Mouse (Mus musculus) CH12.LX (cell line): ENCODE measurements around the gene Col6a6. TPM values are rescaled to one million over a fixed set of nuclear protein-coding genes. Genes with fewer than 3 reads are reported as not detected.

Source experiments
- DNase-seq: peaks from one replicate; pipeline ENCODE4 v3.0.0-alpha.2; 2013; ENCODE audit errors: extremely low read depth
- H3K27ac ChIP-seq: 2 replicates; pipeline ENCODE4 v1.5.1; 2012; ENCODE audit warnings: low read depth, mild to moderate bottlenecking, control low read depth, moderate library complexity; ENCODE audit not compliant: insufficient read depth
- H3K27me3 ChIP-seq: replicated peaks from 2 replicates; pipeline ENCODE3; 2012; ENCODE audit warnings: inconsistent platforms
- H3K36me3 ChIP-seq, 2 experiments: replicated peaks in 1 of 2; 2 replicates each; pipeline versions ENCODE3 to v1.6.1; 2012; ENCODE audit warnings: inconsistent platforms in 1 of 2, low read length in 1 of 2, mild to moderate bottlenecking in 1 of 2, mixed read lengths in 1 of 2, moderate library complexity in 1 of 2; ENCODE audit not compliant: control insufficient read depth in 1 of 2, insufficient read depth in 1 of 2
- H3K4me1 ChIP-seq, 2 experiments: 2 replicates each; pipeline ENCODE4 v1.6.1; 2012; ENCODE audit warnings: inconsistent platforms in 1 of 2, moderate library complexity in 1 of 2; ENCODE audit not compliant: insufficient read depth in 2 of 2, control insufficient read depth in 1 of 2
- H3K4me2 ChIP-seq: 2 replicates; pipeline ENCODE4 v1.6.1; 2012; ENCODE audit warnings: low read depth, mild to moderate bottlenecking, control low read depth; ENCODE audit not compliant: poor library complexity, insufficient read depth, severe bottlenecking
- H3K4me3 ChIP-seq, 3 experiments: fragments of 150-350 bp in 1 of 3; sonication (generic) in 1 of 3; replicated peaks in 1 of 3; 2 replicates each; pipeline versions ENCODE3 to v1.5.1; 2011 to 2012; ENCODE audit warnings: low read depth in 2 of 3, low read length in 2 of 3, mild to moderate bottlenecking in 2 of 3, moderate library complexity in 2 of 3, control low read depth in 1 of 3, improper control_type of control experiment in 1 of 3, inconsistent platforms in 1 of 3, mixed read lengths in 1 of 3; ENCODE audit not compliant: poor library complexity in 1 of 3
- H3K79me2 ChIP-seq: replicated peaks from 2 replicates; pipeline ENCODE4 v1.6.1; 2012; ENCODE audit warnings: mild to moderate bottlenecking, moderate library complexity; ENCODE audit not compliant: control insufficient read depth, poor library complexity, insufficient read depth, severe bottlenecking; ENCODE audit errors: extremely low read depth
- H3K9ac ChIP-seq: 2 replicates; pipeline ENCODE4 v1.6.1; 2012; ENCODE audit warnings: low read depth, mild to moderate bottlenecking, control low read depth, moderate library complexity; ENCODE audit not compliant: insufficient read depth
- H3K9me3 ChIP-seq: replicated peaks from 2 replicates; pipeline ENCODE3; 2012; ENCODE audit warnings: low read length, inconsistent platforms, mixed read lengths
- BHLHE40 ChIP-seq: IDR thresholded peaks from 2 replicates; pipeline ENCODE4 v1.6.1; 2011; ENCODE audit warnings: mild to moderate bottlenecking, low read depth, low read length, improper control_type of control experiment
- CHD1 ChIP-seq: IDR thresholded peaks from 2 replicates; pipeline ENCODE4 v1.6.1; 2012; ENCODE audit warnings: low read depth, low read length, improper control_type of control experiment, inconsistent platforms
- CHD2 ChIP-seq: IDR thresholded peaks from 2 replicates; pipeline ENCODE4 v1.6.1; 2011; ENCODE audit warnings: low read length, improper control_type of control experiment
- CTCF ChIP-seq, 2 experiments: IDR thresholded peaks in 1 of 2; conservative IDR thresholded peaks in 1 of 2; 2 replicates each; pipeline ENCODE4 v1.5.1; 2011 to 2012; ENCODE audit warnings: low read depth in 2 of 2, low read length in 2 of 2, improper control_type of control experiment in 1 of 2, inconsistent platforms in 1 of 2, mild to moderate bottlenecking in 1 of 2, moderate library complexity in 1 of 2
- E2F4 ChIP-seq: IDR thresholded peaks from 2 replicates; pipeline ENCODE4 v1.6.1; 2011; ENCODE audit warnings: low read depth, low read length, improper control_type of control experiment; ENCODE audit not compliant: insufficient replicate concordance
- EP300 ChIP-seq: IDR thresholded peaks from 2 replicates; pipeline ENCODE4 v1.6.1; 2011; ENCODE audit warnings: low read length, improper control_type of control experiment
- ETS1 ChIP-seq: conservative IDR thresholded peaks from 2 replicates; pipeline ENCODE4 v1.6.1; 2012; ENCODE audit warnings: low read depth, mild to moderate bottlenecking, inconsistent platforms, low read length, improper control_type of control experiment, moderate library complexity
- HCFC1 ChIP-seq: IDR thresholded peaks from 2 replicates; pipeline ENCODE4 v1.6.1; 2012; ENCODE audit warnings: low read depth, mild to moderate bottlenecking, inconsistent platforms, low read length, improper control_type of control experiment
- JUN ChIP-seq: IDR thresholded peaks from 2 replicates; pipeline ENCODE4 v1.6.1; 2011; ENCODE audit warnings: low read depth, mild to moderate bottlenecking, low read length, improper control_type of control experiment, moderate library complexity; ENCODE audit not compliant: insufficient read depth
- JUND ChIP-seq: conservative IDR thresholded peaks from 2 replicates; pipeline ENCODE4 v1.6.1; 2011; ENCODE audit warnings: low read depth, low read length, improper control_type of control experiment
- MXI1 ChIP-seq: IDR thresholded peaks from 2 replicates; pipeline ENCODE4 v1.6.1; 2011; ENCODE audit warnings: mild to moderate bottlenecking, low read depth, low read length, improper control_type of control experiment
- MYC ChIP-seq: IDR thresholded peaks from 2 replicates; pipeline ENCODE4 v1.6.1; 2011; ENCODE audit warnings: low read depth, mild to moderate bottlenecking, improper control_type of control experiment, low read length
- NELFE ChIP-seq: IDR thresholded peaks from 2 replicates; pipeline ENCODE4 v1.6.1; 2011; ENCODE audit warnings: low read depth, low read length, improper control_type of control experiment
- POLR2A ChIP-seq: IDR thresholded peaks from 2 replicates; pipeline ENCODE4 v1.6.1; 2011; ENCODE audit warnings: low read depth, mild to moderate bottlenecking, improper control_type of control experiment, low read length
- POLR2AphosphoS2 ChIP-seq: IDR thresholded peaks from 2 replicates; pipeline ENCODE4 v1.6.1; 2011; ENCODE audit warnings: low read depth, low read length, improper control_type of control experiment
- RAD21 ChIP-seq: IDR thresholded peaks from 2 replicates; pipeline ENCODE4 v1.6.1; 2011; ENCODE audit warnings: low read depth, mild to moderate bottlenecking, low read length, improper control_type of control experiment, moderate library complexity
- RCOR1 ChIP-seq: conservative IDR thresholded peaks from 2 replicates; pipeline ENCODE4 v1.6.1; 2012; ENCODE audit warnings: low read depth, mild to moderate bottlenecking, inconsistent platforms, low read length, improper control_type of control experiment
- SMC3 ChIP-seq: IDR thresholded peaks from 2 replicates; pipeline ENCODE4 v1.6.1; 2011; ENCODE audit warnings: low read depth, low read length, improper control_type of control experiment
- TBP ChIP-seq: conservative IDR thresholded peaks from 2 replicates; pipeline ENCODE4 v1.6.1; 2011; ENCODE audit warnings: low read depth, low read length, improper control_type of control experiment
- TCF12 ChIP-seq: IDR thresholded peaks from 2 replicates; pipeline ENCODE4 v1.6.1; 2014; ENCODE audit warnings: low read depth, mild to moderate bottlenecking, inconsistent platforms, low read length, improper control_type of control experiment
- UBTF ChIP-seq: IDR thresholded peaks from 2 replicates; pipeline ENCODE4 v1.6.1; 2012; ENCODE audit warnings: low read depth, mild to moderate bottlenecking, inconsistent platforms, low read length, improper control_type of control experiment, moderate library complexity
- USF1 ChIP-seq: IDR thresholded peaks from 2 replicates; pipeline ENCODE4 v1.6.1; 2014; ENCODE audit warnings: low read depth, mild to moderate bottlenecking, inconsistent platforms, low read length, improper control_type of control experiment
- USF2 ChIP-seq: conservative IDR thresholded peaks from 2 replicates; pipeline ENCODE4 v1.6.1; 2011; ENCODE audit warnings: low read depth, low read length, improper control_type of control experiment
- ZKSCAN1 ChIP-seq: IDR thresholded peaks from 2 replicates; pipeline ENCODE4 v1.6.1; 2012; ENCODE audit warnings: low read depth, inconsistent platforms, low read length, improper control_type of control experiment, borderline replicate concordance
- dilution Hi-C: fragments of 300-500 bp; cut with MboI; formaldehyde crosslinking; loops from 2 replicates; pipeline ENCODE4 v1.14.3; 2020; ENCODE audit warnings: low sequenced_read_pairs; ENCODE audit not compliant: extremely low pct_unique_long_range_greater_than_20kb, extremely low pct_ligation_motif_present
- in situ Hi-C: fragments of 300-500 bp; cut with MboI; formaldehyde crosslinking; loops from 3 replicates; pipeline ENCODE4 v1.14.3; 2019; ENCODE audit warnings: low sequenced_read_pairs, low pct_ligation_motif_present, low pct_unique_long_range_greater_than_20kb, mixed read lengths
- polyA plus RNA-seq: library from polyadenylated mRNA; unstranded; fragments of >175 nt; gene quantifications from 2 replicates; pipeline ENCODE4 v1.2.1, GENCODE M21; 2012; ENCODE audit warnings: low read depth; ENCODE audit not compliant: insufficient read length
- total RNA-seq, 2 experiments: library from RNA; depleted of rRNA; stranded (reverse); fragments of 300-350 nt in 1 of 2; fragments of >200 nt in 1 of 2; gene quantifications; 2 replicates each; pipeline ENCODE4 v1.2.3; 2012 to 2014

Gene Col6a6
- total and polyA plus RNA-seq, 3 experiments, result not detected

DNA sequence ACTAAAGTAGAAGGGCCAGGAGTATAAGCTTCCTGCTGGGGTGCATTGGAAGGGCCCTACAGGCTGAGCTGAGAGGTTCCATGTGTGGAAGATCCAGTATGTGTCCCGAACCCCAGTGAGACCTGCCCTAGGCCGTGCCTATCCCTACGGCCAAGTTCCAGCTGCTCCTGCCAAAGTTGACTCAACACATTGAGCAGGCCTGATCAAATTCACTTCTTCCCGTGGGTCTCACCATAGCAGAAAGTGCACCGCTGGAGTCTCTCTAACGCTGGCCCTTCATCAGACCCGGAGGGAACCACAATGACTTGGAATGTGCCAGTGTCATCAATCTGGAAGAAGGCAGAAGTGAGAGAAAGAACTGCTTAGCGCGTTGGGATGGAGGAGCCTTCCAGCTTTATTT is 126.0 kb downstream of the Col6a6 start:
- no peak for TF ChIP-seq HCFC1
- TF ChIP-seq NELFE, result no peak
- TF ChIP-seq ETS1, result no peak
- no peak for TF ChIP-seq JUN
- TF ChIP-seq TCF12, result no peak
- TF ChIP-seq EP300, result no peak
- TF ChIP-seq RAD21, result no peak
- no peak for TF ChIP-seq USF2
- no peak for TF ChIP-seq RCOR1
- no peak for TF ChIP-seq BHLHE40
- no peak for TF ChIP-seq E2F4
- TF ChIP-seq CHD1, result no peak
- TF ChIP-seq POLR2AphosphoS2, result no peak
- TF ChIP-seq TBP, result no peak
- TF ChIP-seq CHD2, result no peak
- no peak for TF ChIP-seq CTCF (conservative IDR thresholded peaks at IDR 0.05 in 1 of 2, IDR thresholded peaks at IDR 0.05 in 1 of 2; ENCODE audit: low read depth in 2 of 2, low read length in 2 of 2)
- no peak for TF ChIP-seq JUND
- TF ChIP-seq USF1, result no peak
- TF ChIP-seq UBTF, result no peak
- in situ Hi-C loops, result no loop called here
- Histone ChIP-seq H3K27me3 (peaks cover 10% of the 10 kb centered on the region), H3K79me2 (no peaks in the 10 kb centered on the region), H3K4me1 (peaks cover 0 to 16% of the 10 kb centered on the region in 2 experiments; a peak in 2 of 4 replicates), H3K27ac (no peak overlapping the region), H3K9ac (no peak overlapping the region), H3K9me3 (no peaks in the 10 kb centered on the region), H3K36me3 (no peaks in the 10 kb centered on the region), H3K4me2 (no peak overlapping the region), H3K4me3 (no peak overlapping the region)
- dilution Hi-C loops, result no loop called here
- DNase-seq, result no peak

DNA sequence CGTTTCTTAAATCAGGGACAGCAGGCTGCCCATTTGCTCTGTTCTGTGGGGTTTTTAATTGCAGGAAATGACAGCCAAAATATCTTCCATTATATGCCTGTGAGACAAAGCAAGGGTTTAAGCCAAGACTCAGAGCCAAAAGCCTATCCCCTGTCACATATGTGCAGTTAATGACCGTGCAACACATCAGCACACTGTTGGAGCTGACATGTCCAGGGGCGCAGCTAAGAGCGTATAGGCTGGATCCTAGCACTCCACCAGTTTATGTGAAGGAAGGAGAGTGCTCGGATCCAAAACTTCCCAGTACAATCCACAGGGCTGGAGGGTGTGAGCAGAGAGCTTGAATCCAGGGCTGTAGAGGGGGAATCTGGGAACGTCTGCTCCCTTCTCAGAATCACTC is 127.3 kb downstream of the Col6a6 start:
- Histone ChIP-seq H3K27me3 (peaks cover 6% of the 10 kb centered on the region), H3K79me2 (no peaks in the 10 kb centered on the region)
- in situ Hi-C loops, result no loop called here

More for the DNA sequence above, 127.3 kb downstream of the Col6a6 start:
- Histone ChIP-seq H3K9me3 (no peaks in the 10 kb centered on the region), H3K4me1 (peaks cover 0 to 16% of the 10 kb centered on the region in 2 experiments; a peak in 2 of 4 replicates), H3K4me2 (no peak overlapping the region), H3K9ac (no peak overlapping the region), H3K36me3 (no peaks in the 10 kb centered on the region), H3K27ac (no peak overlapping the region), H3K4me3 (no peak overlapping the region)
- DNase-seq, result no peak
- dilution Hi-C loops, result no loop called here
- no peak for TF ChIP-seq MXI1
- no peak for TF ChIP-seq UBTF
- no peak for TF ChIP-seq SMC3
- TF ChIP-seq ZKSCAN1, result no peak
- TF ChIP-seq USF1, result no peak
- no peak for TF ChIP-seq RAD21
- no peak for TF ChIP-seq POLR2A
- no peak for TF ChIP-seq JUN
- TF ChIP-seq E2F4, result no peak
- no peak for TF ChIP-seq CTCF (conservative IDR thresholded peaks at IDR 0.05 in 1 of 2, IDR thresholded peaks at IDR 0.05 in 1 of 2; ENCODE audit: low read depth in 2 of 2, low read length in 2 of 2)
- TF ChIP-seq HCFC1, result no peak
- no peak for TF ChIP-seq BHLHE40
- no peak for TF ChIP-seq MYC
